Mouse (Mus musculus) myocyte (in vitro differentiated cells): Measurements from ENCODE around the gene Fam25c. TPM values are rescaled to one million over a fixed set of nuclear protein-coding genes. Genes with fewer than 3 reads are reported as not detected.

ENCODE experiments used
- H3K27me3 ChIP-seq: one replicate; pipeline ENCODE4 v1.6.1; 2011; ENCODE audit not compliant: control insufficient read depth, insufficient read depth, insufficient read length
- H3K36me3 ChIP-seq: one replicate; pipeline ENCODE4 v1.6.1; 2011; ENCODE audit not compliant: control insufficient read depth, insufficient read depth
- H3K4me2 ChIP-seq: one replicate; pipeline ENCODE4 v1.6.1; 2011; ENCODE audit warnings: low read depth, control low read depth
- H3K4me3 ChIP-seq: one replicate; pipeline ENCODE4 v1.5.1; 2011; ENCODE audit warnings: mild to moderate bottlenecking, control low read depth, moderate library complexity
- H3K79me2 ChIP-seq: one replicate; pipeline ENCODE4 v1.6.1; 2011; ENCODE audit not compliant: control insufficient read depth, insufficient read depth
- H3ac ChIP-seq: one replicate; pipeline ENCODE4 v1.6.1; 2011; ENCODE audit not compliant: control insufficient read depth, insufficient read length
- CEBPB ChIP-seq: IDR thresholded peaks from 2 replicates; pipeline ENCODE4 v1.6.1; 2011; ENCODE audit warnings: mild to moderate bottlenecking, moderate library complexity; ENCODE audit not compliant: poor library complexity, insufficient read depth, severe bottlenecking
- E2F4 ChIP-seq: IDR thresholded peaks from one replicate; pipeline ENCODE4 v1.6.1; 2011; ENCODE audit warnings: mild to moderate bottlenecking, control low read depth, moderate library complexity; ENCODE audit not compliant: insufficient read depth
- MAX ChIP-seq: IDR thresholded peaks from one replicate; pipeline ENCODE4 v1.6.1; 2011; ENCODE audit warnings: low read depth, mild to moderate bottlenecking, control low read depth
- MYOD1 ChIP-seq, 3 experiments: IDR thresholded peaks; one replicate each; pipeline ENCODE4 v1.6.1; 2011; ENCODE audit warnings: control low read depth in 2 of 3, low read depth in 2 of 3, mild to moderate bottlenecking in 2 of 3, moderate library complexity in 1 of 3; ENCODE audit not compliant: insufficient read length in 2 of 3, control insufficient read depth in 1 of 3
- MYOG ChIP-seq, 3 experiments: IDR thresholded peaks; one replicate each; pipeline ENCODE4 v1.6.1; 2011; ENCODE audit warnings: control low read depth in 2 of 3, low read depth in 2 of 3, mild to moderate bottlenecking in 2 of 3; ENCODE audit not compliant: insufficient read length in 2 of 3, control insufficient read depth in 1 of 3, insufficient read depth in 1 of 3
- POLR2A ChIP-seq: IDR thresholded peaks from one replicate; pipeline ENCODE4 v1.6.1; 2011; ENCODE audit warnings: low read depth, mild to moderate bottlenecking, control low read depth, moderate library complexity; ENCODE audit not compliant: insufficient read length
- POLR2AphosphoS2 ChIP-seq: IDR thresholded peaks from one replicate; pipeline ENCODE4 v1.6.1; 2011; ENCODE audit warnings: low read depth, control low read depth; ENCODE audit not compliant: insufficient read length
- REST ChIP-seq: IDR thresholded peaks from one replicate; pipeline ENCODE4 v1.6.1; 2011; ENCODE audit warnings: mild to moderate bottlenecking, control low read depth, moderate library complexity; ENCODE audit not compliant: insufficient read depth, insufficient read length
- SRF ChIP-seq: IDR thresholded peaks from one replicate; pipeline ENCODE4 v1.6.1; 2011; ENCODE audit warnings: low read depth; ENCODE audit not compliant: control insufficient read depth, insufficient read length
- TCF12 ChIP-seq: IDR thresholded peaks from one replicate; pipeline ENCODE4 v1.6.1; 2011; ENCODE audit warnings: mild to moderate bottlenecking, control low read depth; ENCODE audit not compliant: poor library complexity, insufficient read depth, severe bottlenecking
- TCF3 ChIP-seq: IDR thresholded peaks from one replicate; pipeline ENCODE4 v1.6.1; 2011; ENCODE audit warnings: low read depth, control low read depth; ENCODE audit not compliant: insufficient read length
- USF1 ChIP-seq: IDR thresholded peaks from one replicate; pipeline ENCODE4 v1.6.1; 2011; ENCODE audit warnings: low read depth, mild to moderate bottlenecking, control low read depth, moderate library complexity
- polyA plus RNA-seq: library from polyadenylated mRNA; unstranded; fragments of >200 nt; fragmentation: generic; extraction: Trizol; gene quantifications from one replicate; pipeline ENCODE4 v1.2.1, GENCODE M21; 2012; ENCODE audit warnings: missing spikeins

Gene Fam25c
- polyA plus RNA-seq, 1 experiment, result not detected

GRCm38 (mm10) chr14:34400021-34400420, 44.8 kb upstream of the Fam25c start:
- no peak overlapping the region for H3K4me3 ChIP-seq
- H3K36me3 ChIP-seq, result no peaks in the 10 kb centered on the region
- no peak overlapping the region for H3ac ChIP-seq
- no peak for TF ChIP-seq TCF3
- TF ChIP-seq USF1, result no peak
- no peak for TF ChIP-seq CEBPB
- TF ChIP-seq MYOD1 (IDR thresholded peaks at IDR 0.05; ENCODE audit: control insufficient read depth in 1 of 3, insufficient read length in 2 of 3, low read depth in 2 of 3), result no peak
- TF ChIP-seq POLR2A, result no peak
- TF ChIP-seq REST, result no peak
- no peak for TF ChIP-seq E2F4
- no peak for TF ChIP-seq TCF12
- TF ChIP-seq POLR2AphosphoS2, result no peak
- no peak for TF ChIP-seq SRF
- no peak for TF ChIP-seq MYOG (IDR thresholded peaks at IDR 0.05; ENCODE audit: control insufficient read depth in 1 of 3, insufficient read depth in 1 of 3, insufficient read length in 2 of 3, low read depth in 2 of 3)
- H3K79me2 ChIP-seq, result no peaks in the 10 kb centered on the region
- no peak overlapping the region for H3K4me2 ChIP-seq
- H3K27me3 ChIP-seq, result no peaks in the 10 kb centered on the region

GRCm38 (mm10) chr14:34399301-34399700, 44.1 kb upstream of the Fam25c start:
- no peak overlapping the region for H3ac ChIP-seq
- H3K4me3 ChIP-seq, result no peak overlapping the region
- no peaks in the 10 kb centered on the region for H3K36me3 ChIP-seq
- no peaks in the 10 kb centered on the region for H3K79me2 ChIP-seq
- no peaks in the 10 kb centered on the region for H3K27me3 ChIP-seq
- TF ChIP-seq POLR2AphosphoS2 (peak; percentile 22), CEBPB (no peak)
- H3K4me2 ChIP-seq, result no peak overlapping the region

- no peak for TF ChIP-seq USF1
- no peak overlapping the region for H3K4me3 ChIP-seq
- H3K36me3 ChIP-seq, result no peaks in the 10 kb centered on the region
- H3K27me3 ChIP-seq, result no peaks in the 10 kb centered on the region
- no peak overlapping the region for H3ac ChIP-seq
- H3K79me2 ChIP-seq, result no peaks in the 10 kb centered on the region
- no peak overlapping the region for H3K4me2 ChIP-seq
Observed at GRCm38 (mm10) chr14:34398901-34399300, 43.7 kb upstream of the Fam25c start.

GRCm38 (mm10) chr14:34397871-34398270, 42.6 kb upstream of the Fam25c start:
- no peaks in the 10 kb centered on the region for H3K79me2 ChIP-seq
- no peak for TF ChIP-seq MYOD1 (IDR thresholded peaks at IDR 0.05; ENCODE audit: control insufficient read depth in 1 of 3, insufficient read length in 2 of 3, low read depth in 2 of 3)
- TF ChIP-seq POLR2A, result no peak
- no peak for TF ChIP-seq REST
- no peak for TF ChIP-seq MAX
- TF ChIP-seq TCF12, result no peak
- no peak for TF ChIP-seq E2F4
- no peak for TF ChIP-seq POLR2AphosphoS2
- TF ChIP-seq CEBPB, result no peak
- TF ChIP-seq MYOG (IDR thresholded peaks at IDR 0.05; ENCODE audit: control insufficient read depth in 1 of 3, insufficient read depth in 1 of 3, insufficient read length in 2 of 3, low read depth in 2 of 3), result no peak
- no peak for TF ChIP-seq TCF3
- TF ChIP-seq SRF, result no peak
- TF ChIP-seq USF1, result no peak
- no peaks in the 10 kb centered on the region for H3K36me3 ChIP-seq
- no peak overlapping the region for H3K4me2 ChIP-seq
- H3K4me3 ChIP-seq, result no peak overlapping the region
- H3K27me3 ChIP-seq, result no peaks in the 10 kb centered on the region
- no peak overlapping the region for H3ac ChIP-seq

GRCm38 (mm10) chr14:34393295-34393694, 38.1 kb upstream of the Fam25c start:
- no peak for TF ChIP-seq MAX
- TF ChIP-seq POLR2A, result no peak
- no peak for TF ChIP-seq REST
- no peak for TF ChIP-seq USF1
- TF ChIP-seq MYOG (IDR thresholded peaks at IDR 0.05; ENCODE audit: control insufficient read depth in 1 of 3, insufficient read depth in 1 of 3, insufficient read length in 2 of 3, low read depth in 2 of 3), result no peak
- TF ChIP-seq E2F4, result no peak
- TF ChIP-seq CEBPB, result no peak
- no peak for TF ChIP-seq POLR2AphosphoS2
- TF ChIP-seq TCF3, result no peak
- no peak for TF ChIP-seq MYOD1 (IDR thresholded peaks at IDR 0.05; ENCODE audit: control insufficient read depth in 1 of 3, insufficient read length in 2 of 3, low read depth in 2 of 3)
- TF ChIP-seq SRF, result no peak
- H3K4me2 ChIP-seq, result no peak overlapping the region
- H3ac ChIP-seq, result no peak overlapping the region
- H3K4me3 ChIP-seq, result no peak overlapping the region
- H3K36me3 ChIP-seq, result no peaks in the 10 kb centered on the region
- H3K27me3 ChIP-seq, result no peaks in the 10 kb centered on the region
- no peaks in the 10 kb centered on the region for H3K79me2 ChIP-seq
